Mouse (Mus musculus): ENCODE results near the gene St6gal1.

- TF ChIP-seq CTCF (IDR thresholded peaks at IDR 0.05; ENCODE audit: low read depth) (no peak), EP300 (IDR thresholded peaks at IDR 0.05; ENCODE audit: low read depth) (no peak)
Measured at GRCm38 (mm10) chr16:23282941-23283340, 58.4 kb downstream of the St6gal1 start.
